Mouse (Mus musculus) urinary bladder, postnatal 0 days (tissue): Measurements from ENCODE around the gene A930004D18Rik. TPM values are rescaled to one million over a fixed set of nuclear protein-coding genes. Genes with fewer than 3 reads are reported as not detected.

Source experiments
- microRNA-seq: library from miRNA; unstranded; fragments of <30 nt; microRNA quantifications from one replicate; pipeline ENCODE4, GENCODE M21; 2016
- polyA plus RNA-seq: library from polyadenylated mRNA; unstranded; fragments of >200 nt; fragmentation: Nextera tagmentation; extraction: Ambion mirVana; gene quantifications from 2 replicates; pipeline ENCODE4 v1.2.1, GENCODE M21; 2015

Gene A930004D18Rik
- polyA plus RNA-seq, result 7.5 and 8.1 TPM in 2 replicates

GRCm38 (mm10) chr2:18037491-18037890 lies at the start of gene A930004D18Rik:
TSS of gene A930004D18Rik (minus strand) at chr2:18037737.

GRCm38 (mm10) chr2:18055016-18055928 lies 17.7 kb upstream of the A930004D18Rik start, which contains the start of gene Mllt10:
TSS of gene Mllt10 (plus strand) at chr2:18055237.

DNA sequence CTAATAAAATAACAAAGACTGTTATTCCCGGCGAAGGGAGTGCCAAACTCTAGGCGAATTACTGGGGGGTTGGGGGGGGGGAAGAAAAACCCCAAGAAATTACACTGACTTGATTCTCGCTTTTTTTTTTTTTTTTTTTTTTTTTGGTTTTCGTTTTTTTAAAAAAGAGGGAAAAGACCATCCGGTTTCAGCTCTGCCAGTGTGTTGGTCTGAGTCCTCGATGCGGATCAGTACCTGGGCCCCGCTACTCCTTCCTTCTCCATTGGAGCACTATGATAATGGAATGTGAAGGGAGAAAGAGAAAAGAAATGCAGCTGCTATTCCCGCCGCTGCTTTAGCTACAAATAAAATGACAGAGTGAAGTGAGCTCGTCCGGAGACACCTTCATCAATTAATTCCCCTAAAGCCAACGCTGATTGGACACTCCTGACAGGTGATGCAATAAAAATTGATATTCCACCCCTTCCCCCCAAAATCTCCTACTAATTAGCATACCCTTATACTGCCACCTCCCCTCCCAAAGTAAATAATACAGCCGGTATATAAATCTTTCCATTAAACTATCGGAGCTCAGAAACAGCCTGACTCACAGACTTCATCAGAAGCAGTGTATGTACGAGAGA lies 11.0 kb upstream of the A930004D18Rik start, which contains the start of gene Skida1:
Gene Skida1, minus strand, starts transcription at position 599 of the 623 bp plus-strand sequence.

DNA sequence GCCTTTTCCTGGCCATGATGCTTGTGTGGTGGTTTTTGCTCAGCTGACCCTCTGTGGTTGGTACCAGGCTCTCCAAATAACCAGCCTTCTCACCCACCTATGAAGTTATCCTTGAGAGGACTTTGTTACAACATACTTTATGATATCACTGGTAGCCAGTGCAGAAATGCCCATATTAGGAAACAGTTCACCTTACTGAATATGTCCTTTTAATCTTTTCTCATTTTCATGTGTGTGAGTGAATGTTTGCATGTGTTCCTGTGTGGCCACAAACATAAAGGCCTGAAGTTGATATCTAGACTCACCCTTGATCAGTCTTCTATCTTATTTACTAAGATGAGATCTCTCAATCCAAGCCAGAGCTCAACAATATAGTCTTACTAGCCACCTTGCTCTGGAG lies 40.7 kb downstream of the A930004D18Rik start, which contains the start of gene H2al2a:
Gene H2al2a, minus strand, starts transcription at position 101 of the 400 bp plus-strand sequence.

Small RNA genes within 50 kb of the gene (microRNA-seq; reads per million reads assigned to microRNA genes)
- 4.3 reads per million, percentile 7 among the genes with 10 or more reads in this experiment for gene Mir7655

Other genes starting within 250 kb of the A930004D18Rik start
- not detected in 2 replicates for gene H2al2a, start 40.8 kb downstream of the A930004D18Rik start, polyA plus RNA-seq
- gene Skida1, start 11.3 kb upstream of the A930004D18Rik start, polyA plus RNA-seq, result 1.7 and 2.1 TPM in 2 replicates
- gene Mllt10, start 17.5 kb upstream of the A930004D18Rik start, polyA plus RNA-seq, result 24.4 and 24.6 TPM in 2 replicates